Mouse (Mus musculus) small intestine, adult 2 months (tissue): ENCODE data around the gene Nkpd1. TPM values are rescaled to one million over a fixed set of nuclear protein-coding genes. Genes with fewer than 3 reads are reported as not detected.

Source experiments
- H3K27ac ChIP-seq: fragments of 200-500 bp; 2 replicates; pipeline ENCODE4 v1.5.1; 2012; ENCODE audit warnings: low read depth, low read length, control low read depth, inconsistent platforms; ENCODE audit not compliant: insufficient read depth
- H3K27me3 ChIP-seq: fragments of 200-500 bp; 2 replicates; pipeline ENCODE4 v1.6.1; 2012; ENCODE audit warnings: mild to moderate bottlenecking, moderate library complexity, low read length, inconsistent platforms; ENCODE audit not compliant: control insufficient read depth, insufficient read depth
- H3K36me3 ChIP-seq: fragments of 200-500 bp; 2 replicates; pipeline ENCODE4 v1.6.1; 2012; ENCODE audit warnings: mild to moderate bottlenecking, low read length, control low read depth, inconsistent platforms; ENCODE audit not compliant: control insufficient read depth, insufficient read depth
- H3K4me1 ChIP-seq: fragments of 200-500 bp; 2 replicates; pipeline ENCODE4 v1.6.1; 2012; ENCODE audit warnings: low read length, inconsistent platforms, mixed read lengths; ENCODE audit not compliant: control insufficient read depth, insufficient read depth, insufficient read length
- H3K4me3 ChIP-seq: fragments of 200-500 bp; 2 replicates; pipeline ENCODE4 v1.5.1; 2012; ENCODE audit warnings: low read depth, mild to moderate bottlenecking, control low read depth, inconsistent platforms, low read length, moderate library complexity
- CTCF ChIP-seq: fragments of 200-500 bp; IDR thresholded peaks from 2 replicates; pipeline ENCODE4 v1.5.1; 2012; ENCODE audit warnings: low read depth, mild to moderate bottlenecking, control low read depth, inconsistent platforms, low read length, moderate library complexity, mixed read lengths; ENCODE audit not compliant: insufficient replicate concordance, insufficient read length; ENCODE audit errors: extremely low read depth
- POLR2A ChIP-seq: fragments of 200-500 bp; IDR thresholded peaks from 2 replicates; pipeline ENCODE4 v1.6.1; 2012; ENCODE audit warnings: low read depth, mild to moderate bottlenecking, control low read depth, inconsistent platforms, low read length, moderate library complexity
- WGBS: fragments of 180-500 bp; shearing (Covaris S2); methylation state at CpG from one replicate; pipeline ENCODE4 v1.1.7; 2018; 5-methylcytosine and 5-hydroxymethylcytosine counted together
- polyA plus RNA-seq: library from polyadenylated mRNA; depleted of rRNA; stranded (reverse); fragments of >200 nt; gene quantifications from 2 replicates; pipeline ENCODE4 v1.2.3, GENCODE M21; 2012

The Nkpd1 gene
- polyA plus RNA-seq, 1 experiment, result 0.43 TPM

DNA sequence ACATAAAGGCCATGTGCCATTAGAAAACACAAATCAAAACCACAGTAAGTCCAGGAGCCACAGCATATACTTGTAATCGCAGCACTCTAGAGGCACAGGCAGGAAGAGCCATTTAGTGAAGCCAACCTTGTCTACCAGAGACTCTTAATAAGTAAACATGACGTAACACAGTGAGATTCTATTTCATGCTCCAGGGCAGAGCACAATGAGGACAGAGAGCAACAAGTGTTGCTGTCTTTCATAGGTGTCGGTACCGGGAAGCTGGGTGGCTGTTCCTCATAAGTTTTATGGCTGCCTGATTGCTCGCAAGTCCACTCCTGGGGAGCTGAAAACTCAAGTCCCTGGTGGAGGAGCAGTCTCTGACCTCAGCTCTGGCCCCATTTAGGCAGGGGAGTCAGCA, 34.0 kb downstream of the Nkpd1 start:
- Histone ChIP-seq H3K27ac (peak overlapping the region; percentile 5; the same call in 1 of the 2 replicates), H3K27me3 (no peaks in the 10 kb centered on the region), H3K36me3 (peaks cover 2% of the 10 kb centered on the region; the same call in 1 of the 2 replicates), H3K4me1 (peaks cover 23% of the 10 kb centered on the region), H3K4me3 (no peak overlapping the region)
- TF ChIP-seq CTCF (no peak), POLR2A (no peak)
- 34% methylated on average over 5 of the region's 5 CpGs for WGBS

DNA sequence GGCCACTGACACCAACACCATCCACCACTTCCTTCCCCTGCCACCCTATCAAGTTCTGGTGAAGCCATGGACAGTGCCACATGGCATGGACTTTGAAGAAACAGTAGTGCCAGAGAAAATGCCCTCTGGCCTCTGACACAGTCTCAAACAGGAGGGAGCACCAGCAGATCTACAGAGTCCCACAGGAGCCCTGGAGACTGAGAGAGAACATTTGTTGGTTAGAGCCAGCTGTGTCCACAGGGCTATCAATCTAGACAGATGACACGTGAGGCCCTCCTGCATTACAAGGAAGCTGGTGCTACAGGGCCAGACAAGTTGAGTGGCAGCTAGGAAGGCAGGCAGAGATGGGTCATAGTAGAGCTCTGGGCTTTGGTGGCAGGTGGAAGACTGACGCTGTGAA, 34.8 kb downstream of the Nkpd1 start:
- Histone ChIP-seq H3K4me3 (no peak overlapping the region), H3K4me1 (peaks cover 27% of the 10 kb centered on the region), H3K27ac (peak overlapping the region; percentile 5; the same call in 1 of the 2 replicates), H3K27me3 (no peaks in the 10 kb centered on the region), H3K36me3 (peaks cover 2% of the 10 kb centered on the region; the same call in 1 of the 2 replicates)
- WGBS, result 28% methylated on average over 2 of the region's 2 CpGs
- no peak for TF ChIP-seq CTCF
- TF ChIP-seq POLR2A, result no peak

DNA sequence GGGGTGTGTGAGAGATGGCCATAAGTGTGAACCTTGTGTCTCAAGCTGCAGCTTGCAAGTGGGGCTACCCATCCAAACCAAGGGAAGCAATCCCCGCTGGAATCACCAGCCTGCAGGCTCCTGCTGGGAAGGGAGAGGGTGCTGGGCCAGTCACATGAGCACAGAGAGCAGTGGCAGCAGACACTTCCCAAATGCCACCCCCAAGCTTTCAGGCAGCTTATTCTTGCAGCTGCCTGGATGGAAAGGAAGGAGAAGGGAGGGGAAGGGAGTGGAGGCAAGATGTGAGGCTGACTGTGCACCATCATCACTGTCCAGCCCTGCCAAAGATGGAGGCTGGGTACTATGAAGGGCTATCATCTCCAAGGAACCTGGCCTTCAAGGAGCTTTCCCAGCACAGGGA, 36.5 kb downstream of the Nkpd1 start:
- peaks cover 38% of the 10 kb centered on the region for H3K4me1 ChIP-seq
- H3K36me3 ChIP-seq, result peaks cover 2% of the 10 kb centered on the region; the same call in 1 of the 2 replicates
- TF ChIP-seq CTCF (no peak), POLR2A (no peak)
- WGBS, result 89% methylated on average over 1 of the region's 1 CpGs
- H3K27me3 ChIP-seq, result no peaks in the 10 kb centered on the region
- no peak overlapping the region for H3K4me3 ChIP-seq
- H3K27ac ChIP-seq, result no peak overlapping the region

GRCm38 (mm10) chr7:19557086-19557485, 39.4 kb downstream of the Nkpd1 start:
- WGBS, result 45% methylated on average over 2 of the region's 2 CpGs
- Histone ChIP-seq H3K4me3 (no peak overlapping the region), H3K27ac (peak overlapping the region; percentile 71), H3K4me1 (peaks cover 46% of the 10 kb centered on the region), H3K36me3 (peaks cover 2% of the 10 kb centered on the region; the same call in 1 of the 2 replicates), H3K27me3 (no peaks in the 10 kb centered on the region)
- TF ChIP-seq POLR2A (no peak), CTCF (no peak)

GRCm38 (mm10) chr7:19557982-19558900, 40.6 kb downstream of the Nkpd1 start:
- no peaks in the 10 kb centered on the region for H3K27me3 ChIP-seq
- H3K4me1 ChIP-seq, result peaks cover 44% of the 10 kb centered on the region
- WGBS, result 64% methylated on average over 6 of the region's 6 CpGs
- TF ChIP-seq POLR2A, result no peak
- TF ChIP-seq CTCF, result no peak
- 0 out of 2 replicates have a peak overlapping the region, but pooled peaks have one; percentile 71 for H3K27ac ChIP-seq
- peaks cover 2% of the 10 kb centered on the region; the same call in 1 of the 2 replicates for H3K36me3 ChIP-seq
- no peak overlapping the region for H3K4me3 ChIP-seq

- Histone ChIP-seq H3K27me3 (no peaks in the 10 kb centered on the region), H3K4me3 (no peak overlapping the region), H3K36me3 (peaks cover 2% of the 10 kb centered on the region; the same call in 1 of the 2 replicates), H3K4me1 (peaks cover 44% of the 10 kb centered on the region), H3K27ac (no peak overlapping the region)
- 63% methylated on average over 2 of the region's 2 CpGs for WGBS
- peak; percentile 49; the same call in 1 of the 2 replicates for TF ChIP-seq CTCF
- no peak for TF ChIP-seq POLR2A
Observed at GRCm38 (mm10) chr7:19558965-19559364, 41.3 kb downstream of the Nkpd1 start.

DNA sequence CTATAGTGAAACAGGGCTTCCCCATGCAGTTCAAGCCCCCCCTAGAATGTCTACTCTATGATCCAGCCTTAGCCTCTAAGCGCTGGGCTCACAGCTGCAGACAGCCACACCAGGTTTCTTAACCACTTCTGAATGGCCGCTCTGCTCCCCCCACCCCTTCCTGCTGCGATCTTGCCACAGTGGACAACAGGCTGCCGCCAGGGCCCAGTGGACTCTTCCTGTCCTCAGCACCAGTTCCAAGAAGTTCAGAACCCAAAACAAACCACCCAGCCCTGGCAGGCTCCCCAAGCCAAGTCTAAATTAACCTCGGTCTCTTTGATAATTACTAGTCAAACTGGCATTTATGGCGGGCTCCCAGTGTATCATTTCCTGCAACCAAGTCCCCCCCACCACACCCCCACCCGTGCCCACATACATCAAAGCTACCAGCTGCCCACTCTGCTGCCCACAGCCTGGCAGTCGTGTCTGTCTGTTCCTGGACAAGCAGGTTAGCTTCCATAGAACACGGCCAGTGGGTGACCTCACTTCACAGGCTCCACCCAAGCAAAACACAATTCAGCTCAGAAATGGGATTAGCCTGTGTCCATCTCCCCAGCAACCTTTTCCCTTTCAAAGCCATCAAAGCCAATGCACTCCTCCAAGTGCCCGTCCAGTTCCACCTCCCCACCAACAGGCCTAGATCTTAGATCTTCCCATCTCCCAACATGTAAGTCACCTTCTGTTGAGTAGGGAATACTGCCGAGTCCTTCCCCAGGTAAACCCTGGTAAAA, 43.0 kb downstream of the Nkpd1 start:
- WGBS, result 2% methylated on average over 11 of the region's 11 CpGs
- H3K27ac ChIP-seq, result peak overlapping the region; percentile 95
- H3K4me1 ChIP-seq, result peaks cover 44% of the 10 kb centered on the region
- H3K27me3 ChIP-seq, result no peaks in the 10 kb centered on the region
- TF ChIP-seq CTCF, result no peak
- no peak; the same call in 1 of the 2 replicates for TF ChIP-seq POLR2A
- H3K4me3 ChIP-seq, result peak overlapping the region; percentile 91
- peaks cover 12% of the 10 kb centered on the region for H3K36me3 ChIP-seq
